Mouse (Mus musculus): ENCODE data around the gene Hk3.

The Hk3 gene

DNA sequence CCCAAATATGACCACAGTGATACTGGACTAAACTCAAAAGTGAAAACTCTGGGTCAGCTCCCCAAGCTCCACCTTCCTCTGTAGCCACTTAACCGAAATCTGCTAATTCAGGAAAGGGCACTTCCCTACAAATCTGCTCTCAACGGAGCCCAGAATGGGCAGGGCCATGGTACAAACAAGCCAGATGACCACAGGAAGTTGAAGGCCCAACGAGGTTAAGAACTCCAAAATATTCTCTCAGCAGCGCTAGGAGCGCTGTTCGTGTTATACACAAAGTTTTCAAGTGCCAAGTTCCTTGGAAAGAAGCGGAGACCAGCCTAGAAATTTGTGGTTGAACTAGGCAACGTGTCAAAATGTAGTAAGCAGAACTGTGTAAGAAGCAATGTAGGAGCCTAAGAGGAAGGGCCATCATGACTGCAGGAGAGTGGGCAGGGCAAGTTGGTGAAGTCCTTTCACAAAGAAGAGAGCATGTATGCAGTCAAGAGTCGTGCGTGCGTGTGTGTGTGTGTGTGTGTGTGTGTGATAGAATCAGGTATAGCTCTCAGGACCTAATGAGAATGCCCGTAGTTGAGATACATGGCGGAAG is at the start of gene Hk3:
Hk3 (minus strand) TSS at position 192 of the 586 bp plus-strand sequence.
- in situ Hi-C loops (cut with MboI, MseI) = no loop called here

DNA sequence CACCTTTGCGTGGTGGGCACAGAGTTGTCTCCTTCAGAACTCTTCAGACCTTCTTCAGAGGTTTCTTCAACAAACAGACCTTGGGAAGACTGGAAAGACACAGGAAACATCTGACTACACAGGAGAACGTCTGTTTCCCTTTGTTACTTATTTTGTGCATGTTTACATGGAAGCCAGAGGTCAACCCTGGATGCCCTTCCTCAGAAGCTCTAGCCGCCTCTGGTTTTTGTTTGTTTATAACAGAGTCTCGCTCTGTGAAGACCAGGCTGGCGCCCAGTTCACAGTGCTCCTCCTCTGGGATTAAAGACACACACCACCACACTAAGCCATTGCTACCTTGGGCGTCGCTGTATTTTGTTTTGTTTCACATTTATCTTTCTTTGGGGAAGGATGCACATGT is 48.5 kb upstream of the Hk3 start:
- in situ Hi-C loops (cut with MboI, MseI) = no loop called here

DNA sequence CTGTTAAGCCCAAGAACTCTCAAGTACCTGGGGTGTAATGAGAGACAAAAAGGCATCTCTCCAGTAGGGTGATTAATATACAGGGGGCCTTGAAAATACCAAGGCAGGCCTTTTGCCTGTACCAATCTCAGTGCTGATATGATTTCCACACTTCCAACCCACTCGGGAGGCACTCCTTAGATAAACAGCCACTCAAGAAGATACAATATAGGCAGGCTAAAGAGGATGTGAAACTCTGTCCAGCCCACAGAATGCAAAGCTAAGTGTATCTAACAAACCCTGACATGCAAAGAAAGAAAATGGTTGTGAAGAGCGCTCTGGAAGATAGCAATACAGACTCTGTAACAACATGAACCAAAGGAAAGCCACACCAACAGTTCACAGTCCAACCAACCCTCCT is 42.1 kb upstream of the Hk3 start:
- in situ Hi-C loops (cut with MboI, MseI) = no loop called here

DNA sequence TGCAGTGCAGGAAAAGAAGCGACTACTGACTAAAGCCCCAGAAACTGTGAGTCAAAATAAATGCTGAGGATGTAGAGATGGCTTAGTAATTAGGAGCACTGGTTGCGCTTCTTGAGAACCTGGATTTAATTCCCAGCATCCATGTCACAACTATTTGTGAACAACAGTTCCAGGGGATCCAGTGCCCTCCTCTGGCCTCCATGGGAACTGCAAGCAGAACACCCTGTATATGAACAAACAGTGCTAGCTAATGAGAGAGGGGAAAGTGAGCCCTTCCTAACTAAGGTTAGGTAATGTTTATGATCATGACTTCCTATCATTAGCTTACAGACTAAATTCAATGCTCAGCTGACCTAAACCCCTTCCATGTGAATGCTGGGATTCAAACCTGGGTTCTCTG is 36.9 kb upstream of the Hk3 start:
- in situ Hi-C loops (cut with MboI, MseI) = no loop called here

DNA sequence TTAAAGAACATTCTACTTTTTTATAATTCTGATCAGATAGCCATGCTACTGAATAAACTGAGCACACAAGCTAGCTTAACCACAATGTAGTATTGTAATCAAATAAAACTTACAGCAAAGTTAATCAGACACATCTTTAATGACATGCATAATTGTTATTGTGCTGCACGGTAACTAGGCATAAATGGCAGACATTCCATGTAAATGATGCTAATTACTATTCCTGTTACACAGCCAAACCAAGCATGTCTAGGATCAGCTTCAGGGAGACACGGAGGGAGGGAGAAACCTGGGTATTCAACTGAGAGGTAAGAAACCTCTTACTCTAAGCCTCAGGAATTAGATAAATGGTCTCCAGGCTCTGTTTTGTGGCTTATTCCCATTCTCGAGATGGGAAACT is 26.5 kb upstream of the Hk3 start:
- in situ Hi-C loops (cut with MboI, MseI) = no loop called here

DNA sequence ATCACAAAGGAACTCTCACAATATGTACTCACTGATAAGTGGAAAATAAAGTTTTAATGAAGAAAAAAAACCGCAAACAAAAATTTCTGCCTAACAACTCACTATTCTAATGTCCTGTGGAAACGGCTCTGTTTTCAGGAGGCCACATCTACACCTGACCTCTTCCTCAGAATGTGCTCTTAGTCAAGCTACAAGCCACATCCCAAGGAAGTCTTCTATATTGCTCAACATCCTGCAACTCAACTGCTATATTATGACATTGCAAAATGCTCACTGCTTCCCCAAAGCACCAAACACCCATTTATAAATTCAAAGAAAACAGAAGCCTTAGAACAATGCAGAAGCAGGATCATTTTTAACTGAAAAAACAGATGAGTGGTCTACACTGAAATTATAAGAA is 18.8 kb upstream of the Hk3 start:
- in situ Hi-C loops (cut with MboI, MseI) = no loop called here

DNA sequence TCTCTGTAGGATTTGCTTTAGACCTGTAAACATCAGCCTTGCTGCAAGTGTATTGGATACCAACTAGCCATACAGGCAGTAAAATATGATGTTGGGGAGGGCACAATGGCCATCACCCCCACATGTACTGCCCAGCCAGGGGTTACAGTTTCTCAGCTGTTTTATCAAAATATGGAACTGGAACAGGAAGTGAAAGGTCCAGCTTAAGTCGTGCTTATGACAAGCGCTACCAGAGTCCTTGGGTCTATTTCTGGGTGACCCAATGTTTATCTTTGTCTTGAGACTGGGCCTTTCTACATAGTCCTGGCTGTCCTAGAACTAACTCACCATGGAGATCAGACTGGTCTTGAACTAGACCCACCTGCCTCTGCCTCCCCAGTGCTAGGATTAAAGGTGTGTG is 3.0 kb upstream of the Hk3 start:
- in situ Hi-C loops (cut with MboI, MseI) = no loop called here

DNA sequence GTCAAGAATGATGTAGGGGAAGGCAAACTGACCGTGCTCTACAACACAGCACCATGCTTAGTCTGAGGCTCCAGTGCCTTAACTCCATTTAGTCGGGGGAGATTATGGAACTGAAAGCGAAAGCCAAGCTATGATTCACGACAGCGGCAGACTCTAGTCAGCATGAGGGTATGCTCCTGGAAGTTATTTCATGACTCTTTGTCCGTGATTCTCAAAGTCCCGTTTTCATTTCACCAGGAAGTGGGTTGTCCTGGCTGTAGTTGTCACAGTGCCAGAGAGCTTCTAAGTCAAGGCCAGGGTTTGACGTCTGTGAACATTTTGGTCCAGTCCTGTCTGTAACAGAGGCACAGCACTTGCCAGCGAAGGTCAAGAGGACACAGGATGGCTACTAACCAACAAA is 1.5 kb upstream of the Hk3 start:
- in situ Hi-C loops (cut with MboI, MseI) = no loop called here

DNA sequence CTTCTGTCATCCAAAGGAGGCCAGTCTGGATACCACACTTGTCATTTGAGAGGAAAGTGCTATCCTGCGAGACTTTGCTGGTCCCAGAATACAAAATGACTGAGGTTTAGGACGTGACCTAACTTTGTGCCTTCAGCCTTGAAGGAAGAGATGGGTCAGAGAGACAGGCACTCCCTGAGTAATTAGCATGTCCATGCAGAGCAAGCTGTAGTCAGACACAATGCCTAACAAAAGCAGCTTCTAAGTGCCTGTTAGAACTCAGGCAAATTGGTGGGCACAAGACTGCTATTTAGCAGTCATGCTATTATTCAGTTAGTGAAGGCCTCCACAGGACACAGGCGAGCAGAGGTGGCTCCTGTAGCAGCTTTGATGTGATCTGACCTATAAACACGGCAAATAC is 1.1 kb upstream of the Hk3 start:
- in situ Hi-C loops (cut with MboI, MseI) = no loop called here

DNA sequence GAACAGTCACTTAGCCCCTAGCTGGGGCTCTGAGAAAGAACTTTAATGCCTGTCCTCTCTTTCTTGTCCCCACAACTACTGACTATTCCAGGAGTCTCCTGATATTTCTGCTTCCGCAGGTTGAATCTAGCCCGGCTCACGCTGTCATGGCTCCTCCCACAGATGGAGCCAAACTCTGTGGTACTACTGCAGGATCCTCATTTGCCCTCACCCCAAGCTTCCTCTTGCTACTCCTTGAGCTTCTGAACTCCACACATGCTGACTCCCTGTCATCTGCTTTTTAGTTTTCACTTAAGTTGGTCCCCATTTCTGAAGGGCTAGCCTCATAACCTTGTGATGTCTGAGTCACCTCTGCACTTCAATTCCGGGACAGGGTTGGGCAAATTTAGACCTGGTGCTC is 1.1 kb downstream of the Hk3 start:
- in situ Hi-C loops (cut with MboI, MseI) = no loop called here

DNA sequence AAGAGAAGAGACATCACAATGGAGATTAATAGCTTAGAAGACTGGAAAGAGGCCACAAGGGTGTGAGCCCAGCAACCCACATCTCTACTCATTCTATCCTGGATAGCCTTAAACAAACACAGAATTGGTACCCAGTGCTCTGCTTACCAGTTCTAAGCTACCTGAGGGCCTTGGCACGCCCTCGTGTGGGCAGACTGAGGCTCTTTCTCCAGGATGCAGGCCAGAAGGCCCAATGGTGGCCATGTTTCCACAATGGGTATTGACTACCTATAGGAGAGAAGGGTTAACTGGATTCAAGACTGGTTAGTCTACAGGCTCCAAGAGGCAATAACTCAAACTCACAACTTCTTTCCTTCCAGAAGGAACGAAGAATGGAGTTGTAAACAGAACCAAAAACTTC is 2.0 kb downstream of the Hk3 start:
- in situ Hi-C loops (cut with MboI, MseI) = no loop called here

DNA sequence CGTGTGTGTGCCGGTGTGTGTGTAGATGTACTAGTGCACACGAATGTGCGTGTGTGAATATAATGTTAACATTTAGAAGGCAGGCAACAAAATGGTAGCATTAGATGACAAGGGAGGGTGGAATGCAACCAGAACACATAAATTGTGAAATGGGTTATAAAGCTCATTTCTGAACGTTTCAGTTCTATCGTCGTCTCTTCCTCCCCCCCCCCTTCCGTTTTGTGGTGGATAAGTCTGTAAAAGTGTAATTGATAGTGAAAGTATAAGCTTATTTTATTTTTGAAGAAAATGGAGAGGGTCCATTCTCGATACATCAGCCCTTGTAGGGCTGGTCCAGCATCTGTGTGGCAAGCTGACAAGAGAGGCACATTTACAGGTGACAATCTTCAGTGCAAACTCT is 2.5 kb downstream of the Hk3 start:
- in situ Hi-C loops (cut with MboI, MseI) = no loop called here

DNA sequence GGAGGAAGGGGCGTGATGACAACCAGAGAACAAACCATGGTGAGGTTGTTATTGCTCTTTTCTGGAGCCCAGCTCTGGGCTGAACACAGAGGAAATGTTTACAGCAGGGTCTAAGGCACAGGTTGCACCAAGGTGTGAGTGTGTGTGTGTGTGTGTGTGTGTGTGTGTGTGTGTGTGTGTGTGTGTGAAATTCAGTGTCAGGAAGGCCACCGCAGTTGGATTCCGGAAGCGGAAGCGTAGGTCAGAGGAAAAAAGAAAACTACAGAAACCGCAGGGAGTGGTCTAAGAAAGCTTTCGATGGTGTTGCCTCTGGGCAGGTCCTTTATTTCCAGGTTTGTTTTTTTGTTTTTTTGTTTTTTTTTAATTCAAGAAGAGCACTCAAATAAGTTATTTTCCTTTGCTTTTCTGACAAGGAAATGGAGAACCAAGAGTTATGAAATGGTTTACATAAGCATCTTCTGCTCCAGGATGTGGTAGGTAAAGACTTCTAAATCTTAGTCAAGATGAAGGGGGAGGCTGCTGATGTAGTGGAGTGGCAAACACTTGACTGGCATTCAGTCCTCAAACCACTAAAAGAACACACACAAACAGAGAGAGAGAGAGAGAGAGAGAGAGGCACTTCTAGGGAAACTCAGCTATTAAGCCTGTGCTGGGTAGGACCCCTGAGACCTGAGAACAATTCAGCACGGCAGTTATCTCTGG is 3.1 kb downstream of the Hk3 start:
- in situ Hi-C loops (cut with MboI, MseI) = no loop called here

DNA sequence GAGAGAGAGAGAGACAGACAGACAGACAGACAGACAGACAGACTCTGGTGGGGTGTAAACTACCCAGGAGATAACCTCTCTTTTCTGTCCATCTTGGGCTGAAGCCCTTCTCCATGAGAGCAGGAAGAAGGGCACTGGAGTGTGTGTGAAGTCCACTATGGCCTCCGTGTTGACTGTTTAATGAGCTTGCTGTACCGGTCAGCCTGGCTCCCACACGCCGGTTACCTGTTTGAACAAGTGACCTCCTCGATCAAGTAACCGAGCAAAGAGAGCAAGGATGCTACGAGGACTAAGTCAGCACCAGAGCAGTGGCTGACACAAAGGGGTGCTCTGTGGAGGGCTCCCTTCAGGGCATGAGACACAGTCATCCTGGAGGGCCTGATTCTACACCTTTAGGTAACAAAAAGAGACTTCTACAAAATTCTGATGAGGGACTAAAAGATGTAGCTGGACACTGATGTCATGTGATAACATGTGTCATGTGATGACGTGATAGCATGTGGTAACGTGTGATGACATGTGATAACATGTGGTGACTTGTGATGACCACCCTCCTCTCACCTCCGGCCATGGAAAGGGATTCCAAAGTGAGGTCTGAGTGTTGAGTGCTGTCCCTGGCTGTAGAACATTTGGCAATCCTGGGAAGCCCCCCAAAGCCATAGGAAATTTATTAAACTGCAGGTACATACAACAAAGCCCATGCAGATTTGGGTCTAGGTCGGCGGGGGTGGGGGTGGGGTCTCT is 3.9 kb downstream of the Hk3 start:
- in situ Hi-C loops (cut with MboI, MseI) = no loop called here

DNA sequence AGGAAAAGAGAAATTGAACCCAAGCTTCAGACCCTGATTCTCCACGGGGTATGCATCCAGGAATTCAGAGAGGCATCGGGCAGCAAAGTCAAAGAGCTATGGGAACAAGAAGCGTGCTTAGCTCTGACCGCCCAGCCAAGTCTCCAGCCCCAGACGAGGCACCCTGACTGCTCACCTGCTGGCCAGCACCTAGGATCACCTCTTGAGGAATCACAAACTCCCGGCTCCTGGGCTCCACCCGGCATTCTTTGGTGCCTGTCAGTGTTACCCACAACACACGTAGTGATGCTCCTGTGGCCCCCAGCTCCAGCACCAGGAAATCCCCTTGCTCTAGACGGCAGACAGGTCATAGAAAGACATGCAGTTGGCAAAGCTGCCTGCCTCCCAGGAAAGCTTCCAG is 6.7 kb downstream of the Hk3 start:
- in situ Hi-C loops (cut with MboI, MseI) = no loop called here

DNA sequence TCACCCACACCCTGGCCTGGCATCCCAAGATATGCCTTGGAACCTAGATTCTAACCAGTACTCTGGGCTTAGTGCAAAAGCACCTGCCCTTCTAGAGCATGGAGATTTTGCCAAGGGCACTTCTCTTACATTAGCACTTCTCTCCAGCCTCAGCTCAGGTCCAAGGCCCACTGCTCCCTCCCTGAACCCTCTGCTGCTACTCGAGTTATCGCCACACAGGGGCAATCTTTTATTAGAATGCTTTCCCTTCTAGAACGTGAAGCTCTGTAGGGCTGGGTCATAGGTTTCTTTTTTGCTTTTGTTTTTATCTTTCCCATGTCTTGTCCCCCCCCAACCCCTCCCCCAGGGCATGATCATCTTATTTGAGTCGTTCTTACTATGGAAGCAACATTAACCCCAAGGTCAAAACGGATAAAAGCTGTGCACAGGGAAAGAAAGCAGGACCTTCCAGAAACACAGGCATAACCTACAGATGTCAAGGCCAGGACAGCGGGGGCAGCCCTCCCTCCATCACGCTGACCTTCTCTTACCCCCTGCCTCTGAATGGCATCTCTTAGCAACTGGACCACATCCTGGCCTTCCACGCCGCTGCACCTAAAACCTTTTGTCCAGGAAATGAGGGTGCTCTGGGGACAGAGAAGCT is 7.4 kb downstream of the Hk3 start:
- in situ Hi-C loops (cut with MboI, MseI) = no loop called here

DNA sequence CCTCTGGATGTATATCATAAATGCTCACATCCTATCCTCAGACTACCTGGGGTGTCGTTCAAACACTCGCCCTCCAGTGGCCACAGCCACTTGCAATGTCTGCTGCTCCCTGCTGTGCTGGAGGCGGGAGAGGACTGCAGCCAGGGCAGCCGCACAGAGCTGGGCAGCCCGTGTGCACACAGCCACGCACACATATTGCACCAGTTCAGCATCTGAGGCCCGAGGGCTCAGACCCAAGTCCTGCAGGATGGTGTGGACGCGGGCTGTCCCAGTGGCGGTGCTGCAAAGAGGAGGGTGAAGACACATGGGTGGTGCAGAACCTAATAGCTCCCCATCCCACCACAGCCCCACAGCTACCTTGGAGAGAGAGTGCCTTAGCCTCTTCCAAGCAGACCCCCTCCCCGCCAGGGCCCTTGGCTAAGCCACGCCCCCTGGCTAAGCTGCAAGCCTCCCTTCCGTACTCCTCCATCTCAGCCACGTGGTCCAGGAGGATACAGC is 9.2 kb downstream of the Hk3 start:
- in situ Hi-C loops (cut with MboI, MseI) = no loop called here

DNA sequence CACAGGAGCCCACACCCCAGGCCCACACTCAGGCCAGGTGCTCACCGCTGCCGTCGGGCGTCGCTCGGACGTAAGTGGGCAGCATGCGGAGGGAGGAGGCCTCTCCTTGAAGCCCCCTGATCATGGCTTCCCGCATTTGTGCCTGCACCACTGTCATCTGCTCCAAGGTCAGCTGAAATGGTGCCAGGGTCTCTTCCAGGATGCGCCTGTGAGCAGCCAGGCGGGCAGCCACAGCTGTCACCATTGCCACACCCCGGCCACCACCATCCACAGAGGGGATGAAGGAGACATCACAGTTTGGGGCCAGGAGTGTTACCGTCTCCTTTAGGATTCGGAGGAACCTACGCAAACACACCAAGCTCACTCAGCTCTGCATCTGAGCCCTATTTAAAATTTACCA is 10.1 kb downstream of the Hk3 start:
- in situ Hi-C loops (cut with MboI, MseI) = no loop called here

DNA sequence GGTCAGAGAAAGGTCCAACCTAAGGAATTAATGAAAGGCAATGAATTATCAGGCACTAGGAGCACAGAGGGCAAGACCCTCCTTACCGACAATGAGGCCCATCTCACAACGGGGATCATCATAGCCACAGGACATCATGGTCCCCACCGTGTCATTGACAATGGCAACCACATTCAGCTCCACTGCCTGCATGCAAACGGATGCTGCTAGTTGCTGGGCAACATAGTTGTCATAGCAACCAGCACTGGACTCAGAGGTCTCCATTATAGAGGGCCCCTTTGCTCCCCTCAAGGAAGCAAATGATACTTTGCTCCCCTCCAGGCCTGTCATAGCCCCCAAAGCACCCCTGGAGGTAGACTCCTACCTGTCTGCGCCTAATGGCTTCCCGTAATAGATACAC is 12.6 kb downstream of the Hk3 start:
- in situ Hi-C loops (cut with MboI, MseI) = no loop called here

DNA sequence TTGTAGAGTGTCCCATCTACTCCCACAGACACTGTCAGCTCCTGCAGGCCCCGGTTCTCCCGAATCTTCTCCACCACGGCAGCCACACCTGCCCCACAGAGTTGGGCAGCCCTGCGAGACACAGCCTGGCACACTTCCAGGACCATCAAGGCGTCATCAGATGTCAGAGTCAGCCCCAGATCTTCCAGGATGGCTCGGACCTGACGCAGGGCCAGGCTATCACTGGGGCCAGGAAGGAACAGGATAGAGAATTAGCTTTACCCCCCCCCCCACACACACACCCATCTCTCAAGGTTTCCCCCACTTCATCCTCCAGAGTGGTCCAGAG is 14.8 kb downstream of the Hk3 start:
- in situ Hi-C loops (cut with MboI, MseI) = no loop called here

DNA sequence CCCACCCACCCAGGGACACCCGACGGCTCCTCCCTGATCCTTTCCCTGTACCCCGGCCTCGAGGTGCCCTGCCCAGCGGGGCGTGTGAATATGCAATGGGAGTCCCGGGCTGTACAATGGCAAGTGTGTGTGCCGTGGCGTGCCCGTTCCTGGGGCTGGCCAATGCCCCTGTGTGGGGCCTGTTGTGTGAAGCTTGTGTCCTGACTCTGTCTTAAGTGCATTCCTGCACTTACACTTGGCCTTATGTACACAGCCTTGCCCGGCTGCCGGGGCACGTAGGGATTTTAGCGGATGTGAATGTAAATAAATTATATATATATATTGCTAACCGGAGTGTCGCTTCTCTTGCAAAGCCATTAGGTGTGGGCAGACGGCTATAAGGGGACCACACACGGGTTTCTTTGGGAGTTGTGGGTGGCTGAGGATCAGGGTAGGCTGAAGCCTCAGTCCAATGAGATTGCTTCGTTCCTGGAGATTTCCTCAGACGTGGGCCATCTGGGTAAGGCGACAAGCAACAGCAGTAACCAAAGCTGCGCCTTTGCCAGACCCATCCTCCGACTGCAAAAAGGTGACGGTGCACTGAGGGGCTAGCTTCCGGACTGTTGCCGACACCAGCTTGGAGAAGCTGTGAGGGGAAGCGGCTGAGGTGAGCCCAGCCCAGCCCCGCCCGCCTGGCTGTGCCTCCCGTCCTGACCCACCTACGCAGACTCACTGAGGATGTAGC is 15.3 kb downstream of the Hk3 start:
- in situ Hi-C loops (cut with MboI, MseI) = no loop called here

DNA sequence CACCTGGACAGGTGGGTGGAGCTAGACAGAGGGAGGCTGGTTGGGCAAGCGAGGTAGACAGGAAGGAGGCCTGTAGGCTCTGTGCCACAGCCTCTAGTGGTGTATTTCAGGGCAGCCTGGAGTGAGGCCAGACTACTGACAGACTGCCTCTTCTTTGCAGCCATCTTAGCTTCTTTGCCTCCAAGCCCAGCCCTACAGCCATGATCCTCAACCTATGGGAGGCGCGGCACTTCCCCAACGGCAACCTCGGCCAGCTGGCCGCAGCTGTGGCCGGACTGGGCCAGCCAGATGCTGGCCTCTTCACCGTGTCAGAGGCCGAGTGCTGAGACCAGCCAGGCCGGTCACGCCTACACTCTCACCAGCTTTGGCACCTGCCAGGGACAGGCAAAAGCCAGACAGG is 16.5 kb downstream of the Hk3 start:
- in situ Hi-C loops (cut with MboI, MseI) = no loop called here

Measured in regulatory T cell (primary cell).